Mouse (Mus musculus) telencephalon, adult 2 months (tissue): ENCODE data around the gene Synpr.
A peak's percentile ranks its signal among the peaks of the same experiment; 100 is the strongest.

Experiments used
- DNase-seq: peaks from one replicate; pipeline ENCODE4 v3.0.0-alpha.2; 2011; ENCODE audit warnings: low read depth, low spot score

Synpr gene

GRCm38 (mm10) chr14:13355569-13356362 lies 71.2 kb downstream of the Synpr start:
- DNase-seq, result peak; percentile 57

GRCm38 (mm10) chr14:13357101-13357667 lies 72.6 kb downstream of the Synpr start:
- DNase-seq, result no peak

- no peak for DNase-seq
These were observed 73.5 kb downstream of the Synpr start for GRCm38 (mm10) chr14:13358037-13358436.

GRCm38 (mm10) chr14:13361184-13361583 lies 76.6 kb downstream of the Synpr start:
- no peak for DNase-seq

- DNase-seq, result no peak
These were observed 77.1 kb downstream of the Synpr start for GRCm38 (mm10) chr14:13361642-13362041.

GRCm38 (mm10) chr14:13368309-13368708 lies 83.7 kb downstream of the Synpr start:
- no peak for DNase-seq

GRCm38 (mm10) chr14:13389081-13389480 lies 104.5 kb downstream of the Synpr start:
- peak; percentile 4 for DNase-seq

GRCm38 (mm10) chr14:13389954-13390353 lies 105.4 kb downstream of the Synpr start:
- no peak for DNase-seq

GRCm38 (mm10) chr14:13399226-13400020 lies 114.8 kb downstream of the Synpr start:
- peak; percentile 26 for DNase-seq

- no peak for DNase-seq
These were observed 127.1 kb downstream of the Synpr start for GRCm38 (mm10) chr14:13411636-13412035.

- no peak for DNase-seq
These were observed 156.1 kb downstream of the Synpr start for GRCm38 (mm10) chr14:13440723-13441122.

GRCm38 (mm10) chr14:13444908-13445307 lies 160.3 kb downstream of the Synpr start:
- DNase-seq, result no peak

GRCm38 (mm10) chr14:13453461-13454204 lies 169.1 kb downstream of the Synpr start:
- peak; percentile 33 for DNase-seq

- no peak for DNase-seq
These were observed 170.4 kb downstream of the Synpr start for GRCm38 (mm10) chr14:13454991-13455390.

GRCm38 (mm10) chr14:13459333-13459732 lies 174.8 kb downstream of the Synpr start:
- peak; percentile 43 for DNase-seq

GRCm38 (mm10) chr14:13469211-13469610 lies 184.6 kb downstream of the Synpr start:
- DNase-seq, result no peak

- no peak for DNase-seq
These were observed 193.2 kb downstream of the Synpr start for GRCm38 (mm10) chr14:13477821-13478220.

- no peak for DNase-seq
These were observed 220.8 kb downstream of the Synpr start for GRCm38 (mm10) chr14:13505355-13505754.

- DNase-seq, result no peak
These were observed 234.1 kb downstream of the Synpr start for GRCm38 (mm10) chr14:13518608-13519139.

GRCm38 (mm10) chr14:13519239-13520011 lies 234.8 kb downstream of the Synpr start:
- DNase-seq, result no peak

GRCm38 (mm10) chr14:13547746-13548145 lies 263.2 kb downstream of the Synpr start:
- peak; percentile 43 for DNase-seq
